Mouse (Mus musculus) mouse embryonic stem cell (cell line): ENCODE measurements around the gene Fxr2.

Source experiments
- in situ Hi-C, 2 experiments: fragments of 300-500 bp; cut with MboI; formaldehyde crosslinking; loops; 1 replicate in 1 of 2; 3 replicates in 1 of 2; pipeline ENCODE4 v1.14.3; 2019 to 2020; ENCODE audit warnings: low sequenced_read_pairs in 2 of 2, low pct_unique_long_range_greater_than_20kb in 1 of 2, mixed read lengths in 1 of 2; ENCODE audit not compliant: unreplicated experiment in 1 of 2

The Fxr2 gene

GRCm38 (mm10) chr11:69606491-69606795, 26.3 kb upstream of the Fxr2 start:
- in situ Hi-C loops: loop anchor here in 1 of 2 experiments (25.0 kb wide), 1 partner anchor 194 kb away; the partner anchor contains the start of gene Kdm6b

GRCm38 (mm10) chr11:69606832-69607231, 26.0 kb upstream of the Fxr2 start:
- in situ Hi-C loops: loop anchor here in 1 of 2 experiments (25.0 kb wide), 1 partner anchor 195 kb away; the partner anchor contains the start of gene Kdm6b

GRCm38 (mm10) chr11:69608525-69608924, 24.3 kb upstream of the Fxr2 start:
- in situ Hi-C loops: loop anchor here in 1 of 2 experiments (25.0 kb wide), 1 partner anchor 196 kb away; the partner anchor contains the start of gene Kdm6b

GRCm38 (mm10) chr11:69609416-69609815, 23.4 kb upstream of the Fxr2 start:
- in situ Hi-C loops: loop anchor here in 1 of 2 experiments (25.0 kb wide), 1 partner anchor 197 kb away; the partner anchor contains the start of gene Kdm6b

GRCm38 (mm10) chr11:69610899-69611298, 21.9 kb upstream of the Fxr2 start:
- in situ Hi-C loops: loop anchor here in 1 of 2 experiments (10.0 to 25.0 kb wide), 2 partner anchors 66 to 199 kb away; partner anchors contain the start of genes Dnah2 and Kdm6b

GRCm38 (mm10) chr11:69613553-69614256, 19.1 kb upstream of the Fxr2 start:
- in situ Hi-C loops: loop anchor here in 1 of 2 experiments (10.0 to 25.0 kb wide), 2 partner anchors 69 to 201 kb away; partner anchors contain the start of genes Dnah2 and Kdm6b

GRCm38 (mm10) chr11:69614257-69614588, 18.6 kb upstream of the Fxr2 start:
- in situ Hi-C loops: loop anchor here in 1 of 2 experiments (10.0 to 25.0 kb wide), 2 partner anchors 69 to 202 kb away; partner anchors contain the start of genes Dnah2 and Kdm6b

GRCm38 (mm10) chr11:69616781-69617180, 16.0 kb upstream of the Fxr2 start:
- in situ Hi-C loops: loop anchor here in 1 of 2 experiments (10.0 to 25.0 kb wide), 2 partner anchors 72 to 204 kb away; partner anchors contain the start of genes Dnah2 and Kdm6b

GRCm38 (mm10) chr11:69617805-69618204, 15.0 kb upstream of the Fxr2 start, which contains the start of gene Shbg:
Gene Shbg, minus strand, starts transcription at chr11:69617905.
- in situ Hi-C loops: loop anchor here in 1 of 2 experiments (10.0 to 25.0 kb wide), 2 partner anchors 73 to 206 kb away; partner anchors contain the start of genes Dnah2 and Kdm6b

GRCm38 (mm10) chr11:69620394-69621081, 12.3 kb upstream of the Fxr2 start:
- in situ Hi-C loops: loop anchor here in 1 of 2 experiments (25.0 kb wide), 1 partner anchor 208 kb away; the partner anchor contains the start of gene Kdm6b

- in situ Hi-C loops: loop anchor here in 1 of 2 experiments (25.0 kb wide), 1 partner anchor 209 kb away; the partner anchor contains the start of gene Kdm6b
Observed at GRCm38 (mm10) chr11:69621571-69622268, 11.1 kb upstream of the Fxr2 start, which contains the start of gene Sat2. Gene Sat2, plus strand, starts transcription at chr11:69622024.

- in situ Hi-C loops: loop anchor here in 1 of 2 experiments (25.0 kb wide), 1 partner anchor 210 kb away; the partner anchor contains the start of gene Kdm6b
Observed at GRCm38 (mm10) chr11:69622406-69622805, 10.4 kb upstream of the Fxr2 start.

GRCm38 (mm10) chr11:69623006-69623405, 9.8 kb upstream of the Fxr2 start:
- in situ Hi-C loops: loop anchor here in 1 of 2 experiments (25.0 kb wide), 1 partner anchor 211 kb away; the partner anchor contains the start of gene Kdm6b

GRCm38 (mm10) chr11:69624339-69624738, 8.5 kb upstream of the Fxr2 start:
- in situ Hi-C loops: loop anchor here in 1 of 2 experiments (25.0 kb wide), 1 partner anchor 212 kb away; the partner anchor contains the start of gene Kdm6b

GRCm38 (mm10) chr11:69628286-69628685, 4.5 kb upstream of the Fxr2 start:
- in situ Hi-C loops: loop anchor here (5.0 to 25.0 kb wide), 2 partner anchors 101 to 259 kb away; partner anchors contain the start of genes Acap1 (in 1 of the 2), Kctd11 (in 1 of the 2) and Tmem95 (in 1 of the 2)

GRCm38 (mm10) chr11:69629802-69630201, 3.0 kb upstream of the Fxr2 start:
- in situ Hi-C loops: loop anchor here (5.0 to 25.0 kb wide), 3 partner anchors 85 to 257 kb away; partner anchors contain the start of genes Acap1 (in 1 of the 2), Kctd11 (in 1 of the 2) and Tmem95 (in 1 of the 2)

- in situ Hi-C loops: loop anchor here (10.0 to 25.0 kb wide), 2 partner anchors 82 to 254 kb away; partner anchors contain the start of genes Acap1 (in 1 of the 2), Kctd11 (in 1 of the 2) and Tmem95 (in 1 of the 2)
Observed at GRCm38 (mm10) chr11:69633128-69633866, 507 bp downstream of the Fxr2 start.
